Mouse (Mus musculus) megakaryocyte, embryonic 14.5 days (primary cell): ENCODE measurements around the gene Myl9. TPM values are rescaled to one million over a fixed set of nuclear protein-coding genes. Genes with fewer than 3 reads are reported as not detected.

Source experiments
- H3K27me3 ChIP-seq: replicated peaks from 2 replicates; pipeline ENCODE3; 2012; ENCODE audit warnings: inconsistent platforms
- H3K36me3 ChIP-seq: replicated peaks from 2 replicates; pipeline ENCODE3; 2012; ENCODE audit warnings: low read length, inconsistent platforms, mixed read lengths
- H3K4me1 ChIP-seq: 2 replicates; pipeline ENCODE4 v1.6.1; 2012; ENCODE audit warnings: inconsistent platforms
- H3K4me3 ChIP-seq: replicated peaks from 2 replicates; pipeline ENCODE3; 2012; ENCODE audit warnings: moderate library complexity, mild to moderate bottlenecking, inconsistent platforms
- H3K9me3 ChIP-seq: 2 replicates; pipeline ENCODE4 v1.6.1; 2012; ENCODE audit warnings: inconsistent platforms
- FLI1 ChIP-seq: IDR thresholded peaks from 2 replicates; pipeline ENCODE4 v1.6.1; 2012; ENCODE audit warnings: low read length, inconsistent platforms, mixed read lengths
- GATA1 ChIP-seq: IDR thresholded peaks from 3 replicates; pipeline ENCODE4 v1.6.1; 2012; ENCODE audit warnings: mixed read lengths, low read length, inconsistent platforms, borderline replicate concordance
- polyA plus RNA-seq: library from polyadenylated mRNA; stranded (reverse); fragments of >175 nt; gene quantifications from 2 replicates; pipeline ENCODE4 v1.2.3, GENCODE M21; 2012; ENCODE audit warnings: low replicate concordance; ENCODE audit not compliant: insufficient read depth

Gene Myl9
- polyA plus RNA-seq, 1 experiment = 182 TPM

DNA sequence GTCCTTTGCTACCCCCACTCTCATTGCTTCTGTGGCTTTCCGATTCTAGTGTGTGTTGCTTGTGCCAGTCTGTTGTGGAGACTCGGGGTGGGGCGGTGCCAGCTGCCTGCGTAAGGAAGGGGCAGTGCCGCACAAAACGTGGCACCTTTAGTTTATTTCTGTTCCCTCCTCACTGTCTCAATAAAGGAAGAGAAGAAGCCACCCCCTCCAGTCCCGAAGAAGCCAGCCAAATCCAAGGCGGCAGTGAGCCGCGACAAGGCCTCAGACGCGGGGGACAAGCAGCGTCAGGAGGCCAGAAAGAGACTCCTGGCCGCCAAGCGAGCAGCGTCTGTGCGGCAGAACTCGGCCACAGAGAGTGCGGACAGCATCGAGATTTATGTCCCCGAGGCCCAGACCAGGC, 12.7 kb upstream of the Myl9 start:
- Histone ChIP-seq H3K36me3 (peaks cover 79% of the 10 kb centered on the region), H3K4me1 (peaks cover 65% of the 10 kb centered on the region), H3K4me3 (no peak overlapping the region), H3K9me3 (no peaks in the 10 kb centered on the region), H3K27me3 (no peaks in the 10 kb centered on the region)
- no peak for TF ChIP-seq FLI1
- no peak for TF ChIP-seq GATA1

DNA sequence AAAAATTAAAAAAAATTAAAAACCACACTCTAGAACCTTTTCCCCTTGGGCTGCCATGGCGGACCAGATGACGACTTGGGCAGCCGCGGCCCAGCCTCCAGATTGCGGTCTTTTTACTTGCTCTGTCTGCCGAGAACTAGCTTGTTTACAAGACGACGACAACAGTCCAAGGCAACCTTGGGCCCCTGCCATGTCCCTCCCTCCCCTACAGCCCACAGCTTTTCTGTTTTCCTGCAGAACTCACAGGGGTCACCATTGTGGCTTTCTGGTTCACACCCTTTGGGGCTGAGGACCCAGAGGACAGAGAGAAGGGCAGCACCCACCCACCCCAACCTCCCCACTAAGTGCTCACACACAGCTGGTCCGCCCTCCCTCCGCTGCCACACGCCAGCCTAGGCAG, 12.1 kb upstream of the Myl9 start:
- Histone ChIP-seq H3K9me3 (no peaks in the 10 kb centered on the region), H3K36me3 (peaks cover 73% of the 10 kb centered on the region), H3K4me1 (peaks cover 71% of the 10 kb centered on the region), H3K4me3 (no peak overlapping the region), H3K27me3 (no peaks in the 10 kb centered on the region)
- TF ChIP-seq FLI1 (no peak), GATA1 (no peak)

DNA sequence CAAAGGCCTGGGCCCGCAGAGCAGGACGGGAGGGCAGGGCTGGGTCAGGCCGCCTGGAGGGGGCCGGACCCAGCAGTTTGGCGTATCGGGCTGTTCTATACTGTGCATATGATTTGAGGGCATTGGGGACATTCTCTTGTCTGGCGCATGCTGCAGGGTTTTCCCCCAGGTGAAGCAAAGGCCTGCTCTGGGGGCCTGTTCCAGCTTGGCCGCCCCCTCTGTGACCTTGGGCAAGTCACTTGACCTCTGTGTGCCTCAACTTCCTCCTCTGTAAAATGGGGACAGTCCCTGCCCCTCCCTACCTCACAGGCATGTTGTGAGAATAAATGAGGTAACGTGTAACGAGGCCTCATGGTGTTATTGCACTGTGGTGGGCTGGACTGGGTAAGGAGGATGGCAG, 11.2 kb upstream of the Myl9 start:
- peaks cover 63% of the 10 kb centered on the region for H3K36me3 ChIP-seq
- no peak for TF ChIP-seq GATA1
- TF ChIP-seq FLI1 = no peak
- H3K27me3 ChIP-seq = no peaks in the 10 kb centered on the region
- peaks cover 77% of the 10 kb centered on the region for H3K4me1 ChIP-seq
- H3K9me3 ChIP-seq = no peaks in the 10 kb centered on the region
- H3K4me3 ChIP-seq = no peak overlapping the region

DNA sequence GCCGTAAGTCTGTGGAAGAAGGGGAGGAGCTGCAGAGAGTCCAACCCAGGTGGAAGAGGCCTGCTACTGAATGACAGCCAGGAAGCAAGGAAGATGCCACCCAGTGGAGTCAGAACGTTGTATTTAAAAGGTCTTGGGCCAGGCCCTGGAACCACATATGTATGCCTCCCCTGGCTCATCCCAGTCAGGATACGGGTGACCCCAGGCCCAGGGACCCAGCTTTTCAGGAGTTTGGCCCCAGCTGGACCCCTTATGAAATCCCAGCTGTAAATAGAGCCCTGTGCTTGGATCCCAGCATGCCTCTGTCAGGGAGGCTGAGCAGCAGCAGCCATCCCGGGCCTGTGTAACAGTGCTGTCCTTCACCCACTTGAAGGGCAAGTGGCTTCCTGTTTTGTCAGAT, 10.5 kb upstream of the Myl9 start:
- Histone ChIP-seq H3K4me1 (peaks cover 84% of the 10 kb centered on the region), H3K27me3 (no peaks in the 10 kb centered on the region), H3K4me3 (no peak overlapping the region), H3K36me3 (peaks cover 58% of the 10 kb centered on the region), H3K9me3 (no peaks in the 10 kb centered on the region)
- TF ChIP-seq GATA1 = no peak
- no peak for TF ChIP-seq FLI1

DNA sequence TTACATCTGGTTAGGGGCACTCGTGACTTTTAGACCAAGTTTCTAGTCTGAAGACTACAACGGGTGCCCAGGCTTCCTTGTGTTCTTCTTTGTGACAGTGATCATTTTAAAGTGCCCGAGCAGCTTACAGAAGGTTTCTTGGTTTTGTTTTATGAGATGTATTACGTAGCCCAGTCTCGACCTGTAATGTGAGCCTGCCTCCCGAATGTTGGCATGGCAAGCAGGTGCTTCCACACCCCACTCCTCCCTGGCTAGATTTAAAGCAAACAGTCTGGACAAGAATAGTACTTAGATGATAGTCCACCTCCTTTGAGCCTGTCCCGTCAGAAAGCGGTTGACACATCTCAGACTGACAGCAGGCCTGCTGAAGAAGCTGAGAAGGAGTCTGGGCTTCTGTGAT, 9.6 kb upstream of the Myl9 start:
- Histone ChIP-seq H3K4me1 (peaks cover 88% of the 10 kb centered on the region), H3K36me3 (peaks cover 50% of the 10 kb centered on the region), H3K9me3 (no peaks in the 10 kb centered on the region), H3K4me3 (no peak overlapping the region), H3K27me3 (no peaks in the 10 kb centered on the region)
- TF ChIP-seq FLI1 (no peak), GATA1 (no peak)

DNA sequence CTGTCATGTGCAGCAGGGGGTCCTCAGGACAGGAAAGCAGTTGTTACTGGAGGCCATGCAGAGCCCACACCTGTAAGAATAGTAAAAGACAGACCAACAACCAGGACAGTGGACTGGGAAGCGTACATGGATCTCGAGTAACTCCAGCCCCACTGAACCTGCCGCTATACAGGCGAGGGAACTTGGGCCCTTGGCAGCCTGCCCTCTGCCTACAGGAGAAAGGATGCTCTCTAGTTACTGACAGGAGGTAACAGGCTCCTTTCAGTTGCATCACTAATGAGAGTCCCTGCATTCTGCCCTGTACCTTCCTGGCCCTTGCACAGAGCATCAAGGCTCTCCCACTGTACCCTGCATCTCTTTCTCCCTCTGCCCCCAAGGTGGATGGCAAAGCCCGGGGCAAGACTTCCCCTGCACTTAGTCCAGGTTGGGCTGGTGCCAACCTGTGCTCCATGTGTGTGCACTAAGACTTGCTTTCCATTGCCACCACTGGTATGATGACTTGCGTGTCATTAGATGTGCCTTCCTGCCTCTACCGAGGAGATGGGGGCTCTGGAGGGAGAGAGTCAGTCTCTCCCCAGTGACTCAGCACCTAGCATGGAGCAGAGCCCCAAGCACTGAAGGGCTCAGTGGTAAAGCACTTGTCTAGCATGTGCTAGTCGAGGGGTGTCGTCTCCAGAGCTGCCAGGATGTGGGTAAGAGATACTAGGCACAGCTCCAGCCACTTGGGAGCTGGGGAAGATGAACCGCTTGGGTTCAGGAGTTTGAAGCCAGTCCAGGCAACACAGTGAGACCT, 8.8 kb upstream of the Myl9 start:
- no peaks in the 10 kb centered on the region for H3K9me3 ChIP-seq
- peaks cover 82% of the 10 kb centered on the region for H3K4me1 ChIP-seq
- TF ChIP-seq FLI1 (no peak), GATA1 (0 out of 3 replicates have a peak, but pooled peaks have one; percentile 23)
- H3K27me3 ChIP-seq = no peaks in the 10 kb centered on the region
- peak overlapping the region; percentile 64 for H3K4me3 ChIP-seq
- H3K36me3 ChIP-seq = peaks cover 42% of the 10 kb centered on the region

DNA sequence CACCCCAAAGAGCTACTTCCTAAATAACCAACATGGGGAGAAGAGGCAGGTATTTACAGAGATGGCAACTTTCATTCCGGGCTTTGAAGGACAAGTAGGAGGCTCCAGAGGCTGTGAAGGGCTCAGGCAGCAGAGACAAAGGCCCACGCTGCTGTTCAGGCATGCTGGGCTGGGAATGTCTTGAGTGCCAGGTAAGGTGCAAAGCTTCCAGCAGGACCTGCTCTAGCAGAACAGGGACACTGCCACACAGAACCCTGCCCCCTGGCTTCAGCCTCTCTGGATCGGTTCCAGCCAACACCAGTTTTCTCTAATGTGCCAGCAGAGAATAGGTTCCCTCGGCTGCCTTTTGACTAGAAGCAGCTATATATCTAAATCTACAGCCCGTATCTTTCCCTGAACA, 8.1 kb upstream of the Myl9 start:
- no peaks in the 10 kb centered on the region for H3K27me3 ChIP-seq
- peaks cover 84% of the 10 kb centered on the region for H3K4me1 ChIP-seq
- no peaks in the 10 kb centered on the region for H3K9me3 ChIP-seq
- H3K4me3 ChIP-seq = peak overlapping the region; percentile 80
- no peak for TF ChIP-seq FLI1
- TF ChIP-seq GATA1 = no peak
- H3K36me3 ChIP-seq = peaks cover 35% of the 10 kb centered on the region

DNA sequence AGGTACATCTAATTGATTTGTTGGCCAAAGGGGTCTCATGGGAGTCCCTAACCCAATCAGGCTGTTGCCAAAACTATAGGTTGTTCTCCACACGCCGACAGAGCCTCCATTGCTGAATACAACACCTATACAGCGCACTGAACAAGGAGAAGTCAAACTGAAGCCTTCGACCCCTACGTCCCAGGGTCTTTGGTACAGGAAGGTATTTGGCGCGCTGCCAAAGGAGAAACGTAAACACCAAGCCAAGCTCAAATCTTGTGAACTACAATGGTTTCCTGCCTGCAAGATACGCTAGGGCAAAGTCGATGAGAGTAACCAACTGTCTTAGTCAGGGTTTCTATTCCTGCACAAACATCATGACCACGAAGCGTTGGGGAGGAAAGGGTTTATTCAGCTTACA, 5.9 kb upstream of the Myl9 start:
- TF ChIP-seq GATA1 = no peak
- no peak for TF ChIP-seq FLI1
- Histone ChIP-seq H3K4me3 (no peak overlapping the region), H3K36me3 (peaks cover 13% of the 10 kb centered on the region), H3K4me1 (peaks cover 78% of the 10 kb centered on the region), H3K9me3 (no peaks in the 10 kb centered on the region), H3K27me3 (no peaks in the 10 kb centered on the region)

DNA sequence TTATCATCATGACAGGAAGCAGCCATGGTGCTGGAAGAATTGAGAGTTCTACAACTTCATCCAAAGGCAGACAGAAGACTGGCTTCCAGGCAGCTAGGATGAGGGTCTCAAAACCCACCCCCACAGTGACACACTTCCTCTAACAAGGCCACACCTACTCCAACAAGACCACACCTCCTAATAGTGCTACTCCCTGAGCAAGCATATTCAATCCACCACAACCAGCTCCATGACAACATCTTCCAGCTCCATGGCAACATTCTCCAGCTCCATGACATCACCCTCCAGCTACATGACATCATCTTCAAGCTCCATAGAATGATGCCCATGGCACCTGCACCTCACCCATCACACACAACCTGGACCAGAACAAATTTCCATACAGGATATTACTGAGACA, 1.8 kb upstream of the Myl9 start:
- Histone ChIP-seq H3K4me3 (no peak overlapping the region), H3K27me3 (peaks cover 22% of the 10 kb centered on the region), H3K9me3 (no peaks in the 10 kb centered on the region), H3K36me3 (peaks cover 2% of the 10 kb centered on the region), H3K4me1 (peaks cover 76% of the 10 kb centered on the region)
- TF ChIP-seq FLI1 (no peak), GATA1 (no peak)

DNA sequence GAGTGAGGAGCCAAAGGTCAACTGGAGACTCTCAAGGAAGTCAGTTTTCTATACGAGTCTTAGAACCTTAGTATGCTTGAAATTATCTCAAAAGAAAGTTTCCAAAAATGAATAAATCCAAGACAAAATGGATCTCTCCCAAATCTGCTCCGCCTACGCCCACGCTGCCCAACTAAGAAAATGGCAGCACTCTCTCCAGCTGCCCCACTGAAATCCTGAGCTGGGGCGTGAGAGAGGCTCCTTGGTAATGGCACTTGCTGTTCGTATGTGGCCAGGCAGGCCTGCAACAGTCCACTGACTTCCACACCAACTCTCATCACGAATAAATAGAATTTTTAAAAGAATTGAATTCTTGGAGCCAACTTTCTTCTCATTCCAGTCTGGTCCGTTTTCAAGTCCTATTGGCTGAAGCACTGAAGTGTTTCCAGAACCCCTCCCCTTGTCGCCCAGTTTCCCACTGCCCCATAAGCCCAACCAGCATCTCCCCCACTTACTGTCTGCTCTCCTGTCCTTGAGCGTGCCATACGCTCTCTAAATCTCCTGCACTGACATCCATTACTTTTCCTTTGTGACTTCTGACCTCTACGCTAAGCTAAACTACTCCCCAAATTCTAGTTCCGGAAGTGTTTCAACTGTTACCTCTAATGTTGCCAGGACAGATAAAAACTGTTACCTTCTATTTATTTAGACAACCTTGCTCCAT, 1.0 kb upstream of the Myl9 start:
- TF ChIP-seq GATA1 (no peak), FLI1 (no peak)
- H3K4me3 ChIP-seq = no peak overlapping the region

More for the DNA sequence above, 1.0 kb upstream of the Myl9 start:
- Histone ChIP-seq H3K27me3 (peaks cover 29% of the 10 kb centered on the region), H3K9me3 (no peaks in the 10 kb centered on the region), H3K36me3 (peaks cover 2% of the 10 kb centered on the region), H3K4me1 (peaks cover 76% of the 10 kb centered on the region)
